Mouse (Mus musculus): Measurements from ENCODE around the gene D11Wsu47e.

Gene D11Wsu47e

GRCm38 (mm10) chr11:113736848-113737552, 52.8 kb downstream of the D11Wsu47e start:
- no peak for DNase-seq (ENCODE audit: low spot score)

- DNase-seq (ENCODE audit: low spot score), result no peak
These were observed 53.3 kb downstream of the D11Wsu47e start for GRCm38 (mm10) chr11:113737553-113737854.

GRCm38 (mm10) chr11:113737912-113738311, 53.7 kb downstream of the D11Wsu47e start:
- no peak for DNase-seq (ENCODE audit: low spot score)

GRCm38 (mm10) chr11:113739213-113739612, 55.0 kb downstream of the D11Wsu47e start:
- DNase-seq (ENCODE audit: low spot score), result no peak

GRCm38 (mm10) chr11:113740100-113740499, 55.9 kb downstream of the D11Wsu47e start:
- DNase-seq (ENCODE audit: low spot score), result no peak

GRCm38 (mm10) chr11:113742998-113743397, 58.8 kb downstream of the D11Wsu47e start:
- DNase-seq (ENCODE audit: low spot score), result no peak
